Mouse (Mus musculus): ENCODE data around the gene Asap2. TPM values are rescaled to one million over a fixed set of nuclear protein-coding genes. Genes with fewer than 3 reads are reported as not detected.

Gene Asap2
- polyA plus RNA-seq, 1 experiment from 2014 or later = 5.0 TPM

DNA sequence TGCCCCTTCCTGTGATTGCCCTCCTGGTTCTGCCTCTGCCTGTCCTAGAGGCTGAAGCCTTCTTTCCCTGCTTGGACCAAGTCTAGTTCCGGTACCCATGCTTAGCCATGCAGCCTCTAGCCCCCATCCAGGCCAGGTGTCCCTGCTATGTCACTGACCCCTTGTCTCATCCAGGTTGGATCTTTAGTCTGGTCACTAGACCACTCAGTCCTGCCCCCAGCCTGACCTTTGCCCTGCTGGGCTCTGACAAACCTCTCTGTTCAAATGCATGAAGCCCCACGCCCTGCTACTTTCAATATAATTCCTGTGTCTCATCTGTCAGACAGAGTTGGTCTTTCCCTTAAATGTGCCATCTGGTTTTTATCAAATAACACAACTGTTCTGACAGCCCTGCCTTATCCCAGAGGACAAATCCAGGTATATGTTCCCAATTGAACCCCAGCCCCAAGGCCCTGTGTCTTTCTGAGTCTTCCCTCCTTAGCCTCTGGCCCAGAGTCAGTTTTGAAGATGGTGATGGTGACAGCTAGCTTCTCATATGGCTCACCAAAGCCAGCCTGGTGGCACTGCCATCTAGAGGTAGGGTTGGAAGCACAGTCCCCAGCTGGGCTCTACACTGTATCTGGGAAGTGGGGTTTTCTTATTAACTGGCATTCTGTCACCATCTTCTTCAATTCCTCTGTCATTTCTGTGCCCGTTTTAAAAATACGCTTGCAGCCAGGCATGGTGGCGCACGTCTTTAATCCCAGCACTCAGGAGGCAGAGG, 270.4 kb downstream of the Asap2 start:
- TF ChIP-seq CTCF (IDR thresholded peaks at IDR 0.05; ENCODE audit: low read depth) (peak; percentile 69), EP300 (optimal IDR thresholded peaks at IDR 0.05) (no peak)
- Histone ChIP-seq H3K27me3 (ENCODE audit: control insufficient read depth, insufficient read depth, low read length) (no peaks in the 10 kb centered on the region), H3K4me1 (replicated peaks; ENCODE audit: control insufficient read depth, insufficient read depth) (no peaks in the 10 kb centered on the region), H3K4me2 (replicated peaks; ENCODE audit: low read depth) (no peak overlapping the region), H3K36me3 (ENCODE audit: control insufficient read depth, insufficient read depth, low read length) (0 out of 2 replicates have a peak, but pooled peaks cover 13% of the 10 kb centered on the region), H3K9me3 (ENCODE audit: control insufficient read depth, low read length) (no peaks in the 10 kb centered on the region), H3K4me3 (ENCODE audit: low read depth, low read length) (no peak overlapping the region), H3K9ac (ENCODE audit: low read length) (no peak overlapping the region), H3K27ac (replicated peaks) (no peak overlapping the region)
- peak; percentile 36 for DNase-seq (ENCODE audit: low spot score)
- no peak for ATAC-seq (ENCODE audit: low FRiP score, low TSS enrichment)
- 84% methylated on average over 6 of the region's 6 CpGs for WGBS

DNA sequence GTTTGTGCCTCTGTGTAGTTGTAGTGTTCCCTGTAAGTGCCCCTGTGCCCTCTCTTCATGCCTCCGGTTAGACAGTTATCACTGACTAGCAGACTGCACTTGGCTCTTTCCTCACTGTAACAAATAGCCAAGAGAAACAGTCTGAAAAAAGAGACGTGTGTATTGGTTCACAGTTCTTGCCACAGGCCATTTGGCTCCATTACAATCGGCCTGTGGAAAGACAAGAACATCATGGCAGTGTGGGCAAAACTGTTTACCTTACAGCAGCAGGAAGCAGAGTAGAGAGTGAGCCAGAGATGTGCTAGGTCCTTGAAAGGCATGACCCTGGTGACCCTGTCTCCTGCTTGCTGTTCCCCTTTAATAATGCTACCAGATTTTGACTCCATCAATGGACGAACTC, 271.3 kb downstream of the Asap2 start:
- no peak overlapping the region for H3K4me3 ChIP-seq (ENCODE audit: low read depth, low read length)
- H3K27me3 ChIP-seq (ENCODE audit: control insufficient read depth, insufficient read depth, low read length) = no peaks in the 10 kb centered on the region
- no peaks in the 10 kb centered on the region for H3K9me3 ChIP-seq (ENCODE audit: control insufficient read depth, low read length)
- no peak overlapping the region for H3K9ac ChIP-seq (ENCODE audit: low read length)
- H3K4me2 ChIP-seq (replicated peaks; ENCODE audit: low read depth) = no peak overlapping the region
- no peak overlapping the region for H3K27ac ChIP-seq (replicated peaks)
- TF ChIP-seq EP300 (optimal IDR thresholded peaks at IDR 0.05) = no peak
- TF ChIP-seq CTCF (IDR thresholded peaks at IDR 0.05; ENCODE audit: low read depth) = no peak
- H3K4me1 ChIP-seq (replicated peaks; ENCODE audit: control insufficient read depth, insufficient read depth) = no peaks in the 10 kb centered on the region
- 0 out of 2 replicates have a peak, but pooled peaks cover 16% of the 10 kb centered on the region for H3K36me3 ChIP-seq (ENCODE audit: control insufficient read depth, insufficient read depth, low read length)
- ATAC-seq (ENCODE audit: low FRiP score, low TSS enrichment) (no peak), DNase-seq (ENCODE audit: low spot score) (no peak)
- WGBS = 74% methylated on average over 4 of the region's 4 CpGs

DNA sequence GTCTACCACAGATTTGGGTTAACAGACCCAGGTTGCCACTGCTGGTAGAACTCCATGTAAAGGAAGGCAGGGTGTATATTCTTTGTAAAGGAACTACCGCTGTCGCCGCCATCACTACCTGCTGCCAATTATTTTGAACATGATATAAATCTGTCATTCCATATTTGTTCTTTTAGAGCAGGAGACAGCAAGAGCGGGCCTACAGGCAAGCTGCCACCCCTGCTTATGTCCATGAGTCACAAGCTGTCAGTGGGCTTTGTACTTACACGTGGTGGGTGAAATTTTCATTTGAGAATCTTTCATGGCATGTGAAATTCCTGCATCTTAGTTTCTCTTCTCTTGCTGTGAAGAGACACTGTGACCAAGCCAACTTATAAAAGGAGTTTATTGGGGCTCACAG, 273.0 kb downstream of the Asap2 start:
- 86% methylated on average over 5 of the region's 5 CpGs for WGBS

GRCm38 (mm10) chr12:21264241-21264640, 274.0 kb downstream of the Asap2 start:
- 58% methylated on average over 5 of the region's 5 CpGs for WGBS
- no peak overlapping the region for H3K9ac ChIP-seq (ENCODE audit: low read length)
- peak; percentile 33 for DNase-seq (ENCODE audit: low spot score)
- H3K27ac ChIP-seq (replicated peaks) = peak overlapping the region; percentile 61
- H3K27me3 ChIP-seq (ENCODE audit: control insufficient read depth, insufficient read depth, low read length) = no peaks in the 10 kb centered on the region
- ATAC-seq (ENCODE audit: low FRiP score, low TSS enrichment) = peak; percentile 19; the same call in 1 of the 2 replicates
- TF ChIP-seq CTCF (IDR thresholded peaks at IDR 0.05; ENCODE audit: low read depth) (no peak), EP300 (optimal IDR thresholded peaks at IDR 0.05) (no peak)
- no peaks in the 10 kb centered on the region for H3K4me1 ChIP-seq (replicated peaks; ENCODE audit: control insufficient read depth, insufficient read depth)
- 0 out of 2 replicates have a peak, but pooled peaks cover 13% of the 10 kb centered on the region for H3K36me3 ChIP-seq (ENCODE audit: control insufficient read depth, insufficient read depth, low read length)
- no peaks in the 10 kb centered on the region for H3K9me3 ChIP-seq (ENCODE audit: control insufficient read depth, low read length)
- H3K4me2 ChIP-seq (replicated peaks; ENCODE audit: low read depth) = no peak overlapping the region
- H3K4me3 ChIP-seq (ENCODE audit: low read depth, low read length) = no peak overlapping the region

More for the DNA sequence above, 273.0 kb downstream of the Asap2 start:
- Histone ChIP-seq H3K27ac (replicated peaks) (no peak overlapping the region), H3K4me2 (replicated peaks; ENCODE audit: low read depth) (no peak overlapping the region), H3K27me3 (ENCODE audit: control insufficient read depth, insufficient read depth, low read length) (no peaks in the 10 kb centered on the region), H3K4me3 (ENCODE audit: low read depth, low read length) (no peak overlapping the region), H3K4me1 (replicated peaks; ENCODE audit: control insufficient read depth, insufficient read depth) (no peaks in the 10 kb centered on the region), H3K9me3 (ENCODE audit: control insufficient read depth, low read length) (no peaks in the 10 kb centered on the region), H3K9ac (ENCODE audit: low read length) (no peak overlapping the region), H3K36me3 (ENCODE audit: control insufficient read depth, insufficient read depth, low read length) (0 out of 2 replicates have a peak, but pooled peaks cover 13% of the 10 kb centered on the region)
- ATAC-seq (ENCODE audit: low FRiP score, low TSS enrichment) (no peak), DNase-seq (ENCODE audit: low spot score) (no peak)
- TF ChIP-seq EP300 (optimal IDR thresholded peaks at IDR 0.05) (no peak), CTCF (IDR thresholded peaks at IDR 0.05; ENCODE audit: low read depth) (no peak)

GRCm38 (mm10) chr12:21264970-21265369, 274.7 kb downstream of the Asap2 start:
- Histone ChIP-seq H3K36me3 (ENCODE audit: control insufficient read depth, insufficient read depth, low read length) (0 out of 2 replicates have a peak, but pooled peaks cover 11% of the 10 kb centered on the region), H3K4me1 (replicated peaks; ENCODE audit: control insufficient read depth, insufficient read depth) (no peaks in the 10 kb centered on the region), H3K27me3 (ENCODE audit: control insufficient read depth, insufficient read depth, low read length) (no peaks in the 10 kb centered on the region), H3K4me2 (replicated peaks; ENCODE audit: low read depth) (no peak overlapping the region), H3K4me3 (ENCODE audit: low read depth, low read length) (no peak overlapping the region), H3K9ac (ENCODE audit: low read length) (no peak overlapping the region), H3K27ac (replicated peaks) (peak overlapping the region; percentile 61), H3K9me3 (ENCODE audit: control insufficient read depth, low read length) (no peaks in the 10 kb centered on the region)
- TF ChIP-seq EP300 (optimal IDR thresholded peaks at IDR 0.05) (no peak), CTCF (IDR thresholded peaks at IDR 0.05; ENCODE audit: low read depth) (no peak)
- WGBS = 55% methylated on average over 3 of the region's 3 CpGs
- ATAC-seq (ENCODE audit: low FRiP score, low TSS enrichment) (no peak), DNase-seq (ENCODE audit: low spot score) (no peak)

DNA sequence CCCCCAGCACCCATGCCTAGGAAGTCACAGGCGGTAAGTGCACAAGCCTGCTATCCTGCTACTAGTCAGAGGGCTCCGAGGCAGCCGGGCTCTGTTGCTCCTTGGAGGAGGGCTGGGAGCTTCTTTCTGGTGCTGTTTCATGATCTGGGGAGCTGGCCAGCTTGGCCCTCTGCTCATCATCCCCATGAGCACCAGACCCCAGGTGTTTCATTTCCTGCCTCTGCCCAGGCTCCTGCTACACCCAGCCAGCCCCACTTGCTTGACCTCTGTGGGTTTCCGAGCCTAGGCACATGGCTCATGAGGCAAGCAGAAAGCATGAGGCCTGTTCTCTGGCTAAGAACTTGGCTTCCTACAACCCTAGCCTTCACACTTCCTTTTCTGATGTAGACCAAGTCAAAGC, 275.2 kb downstream of the Asap2 start:
- Histone ChIP-seq H3K4me1 (replicated peaks; ENCODE audit: control insufficient read depth, insufficient read depth) (no peaks in the 10 kb centered on the region), H3K27ac (replicated peaks) (no peak overlapping the region), H3K4me2 (replicated peaks; ENCODE audit: low read depth) (no peak overlapping the region), H3K4me3 (ENCODE audit: low read depth, low read length) (no peak overlapping the region), H3K9ac (ENCODE audit: low read length) (no peak overlapping the region), H3K27me3 (ENCODE audit: control insufficient read depth, insufficient read depth, low read length) (no peaks in the 10 kb centered on the region), H3K9me3 (ENCODE audit: control insufficient read depth, low read length) (no peaks in the 10 kb centered on the region), H3K36me3 (ENCODE audit: control insufficient read depth, insufficient read depth, low read length) (0 out of 2 replicates have a peak, but pooled peaks cover 8% of the 10 kb centered on the region)
- DNase-seq (ENCODE audit: low spot score) (no peak), ATAC-seq (ENCODE audit: low FRiP score, low TSS enrichment) (no peak)
- no peak for TF ChIP-seq EP300 (optimal IDR thresholded peaks at IDR 0.05)
- no peak for TF ChIP-seq CTCF (IDR thresholded peaks at IDR 0.05; ENCODE audit: low read depth)
- WGBS = 79% methylated on average over 4 of the region's 4 CpGs

Measured in stomach, postnatal 0 days (tissue).